Mouse (Mus musculus) lung, adult 10 weeks (tissue): ENCODE data around the gene Ugt2a1. TPM values are rescaled to one million over a fixed set of nuclear protein-coding genes. Genes with fewer than 3 reads are reported as not detected.

ENCODE experiments used
- polyA plus RNA-seq: library from polyadenylated mRNA; stranded (reverse); fragments of 350-450 nt; fragmentation: Illumina TruSeq; extraction: RNeasy Lipid Tissue Mini Kit (QIAGEN cat#74804); gene quantifications from one replicate; pipeline ENCODE4 v1.2.3, GENCODE M21; 2014; ENCODE audit warnings: low read depth, low replicate concordance; ENCODE audit not compliant: insufficient read depth

The Ugt2a1 gene
- not detected for polyA plus RNA-seq

GRCm38 (mm10) chr5:87490771-87491170, at the start of gene Ugt2a1:
Gene Ugt2a1, minus strand, starts transcription at chr5:87490871.

GRCm38 (mm10) chr5:87538111-87538510, 47.4 kb upstream of the Ugt2a1 start, which contains the start of gene Sult1b1:
Gene Sult1b1, minus strand, starts transcription at chr5:87538195.

DNA sequence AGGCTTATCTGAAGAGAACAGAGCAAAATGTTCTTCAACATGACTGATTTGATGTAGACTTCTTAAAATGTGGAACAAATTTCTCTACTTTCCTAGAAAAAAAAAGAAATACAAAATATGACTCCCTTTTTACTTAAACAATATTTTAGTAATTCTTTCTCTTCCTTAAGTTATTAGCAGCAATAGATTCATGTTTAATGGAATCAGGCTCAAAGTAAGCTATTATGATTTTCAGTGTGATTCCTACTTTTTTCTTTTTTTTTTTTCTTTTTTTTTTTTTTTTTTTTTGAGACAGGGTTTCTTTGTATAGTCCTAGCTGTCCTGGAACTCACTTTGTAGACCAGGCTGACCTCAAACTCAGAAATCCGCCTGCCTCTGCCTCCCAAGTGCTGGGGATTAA, 4.0 kb downstream of the Ugt2a1 start, which contains the start of gene Gm43638:
Gene Gm43638 (minus strand): TSS at position 101 of the 400 bp plus-strand sequence.

DNA sequence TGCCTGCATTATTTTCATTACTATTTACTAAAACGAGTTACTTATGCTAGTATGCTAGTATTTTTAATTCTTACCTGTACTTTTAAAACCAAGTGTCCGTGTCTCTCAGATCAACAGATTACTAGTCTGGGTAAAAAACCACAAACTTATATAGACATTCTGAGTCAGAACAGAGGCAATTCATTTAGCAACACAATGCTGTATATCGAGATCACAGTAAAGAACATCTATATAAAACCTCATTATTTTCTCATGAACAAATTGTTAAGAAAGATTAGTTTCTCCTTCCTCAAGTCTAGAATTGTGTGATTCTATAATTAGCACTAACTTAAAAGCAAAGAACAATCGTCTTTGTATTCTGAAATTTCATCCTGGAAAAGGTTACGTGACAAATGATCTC, 8.5 kb downstream of the Ugt2a1 start, which contains the start of gene Ugt2a2:
Gene Ugt2a2 (minus strand): TSS at position 101 of the 400 bp plus-strand sequence.

GRCm38 (mm10) chr5:87424041-87424440, 66.6 kb downstream of the Ugt2a1 start, which contains the start of gene Ugt2b38:
Gene Ugt2b38, minus strand, starts transcription at chr5:87424203.

Other genes with a start within 250 kb of the Ugt2a1 start
- gene Ugt2b37, start 236.1 kb downstream of the Ugt2a1 start, polyA plus RNA-seq, result not detected
- not detected for gene Ugt2a3, start 153.7 kb downstream of the Ugt2a1 start, polyA plus RNA-seq
- gene Ugt2b38, start 66.7 kb downstream of the Ugt2a1 start, polyA plus RNA-seq, result not detected
- not detected for gene Ugt2a2, start 8.6 kb downstream of the Ugt2a1 start, polyA plus RNA-seq
- not detected for gene Gm43638, start 4.1 kb downstream of the Ugt2a1 start, polyA plus RNA-seq
- gene Sult1b1, start 47.3 kb upstream of the Ugt2a1 start, polyA plus RNA-seq, result not detected
- 14.3 TPM for gene Sult1d1, start 78.2 kb upstream of the Ugt2a1 start, polyA plus RNA-seq
- not detected for gene Sult1e1, start 100.7 kb upstream of the Ugt2a1 start, polyA plus RNA-seq
- gene Csn1s1, start 175.3 kb upstream of the Ugt2a1 start, polyA plus RNA-seq, result not detected
- not detected for gene Csn2, start 208.8 kb upstream of the Ugt2a1 start, polyA plus RNA-seq